Mouse (Mus musculus) embryonic fibroblast, embryonic 13.5 days (primary cell): ENCODE measurements at regions not wholly inside any gene's neighbourhood (a gene's known extent, or its start where the extent isn't known, plus 50 kb on each side); places are given as distances from the start of the nearest gene placed in this dataset.
"Not testable (repeated sequence)": the region's sequence is repeated elsewhere in the genome, so short reads cannot be mapped to it uniquely, and the experiment has no call there.

ENCODE experiments used
- H3K27ac ChIP-seq: 2 replicates; pipeline ENCODE4 v1.5.1; 2012; ENCODE audit warnings: low read length, control low read depth, inconsistent platforms; ENCODE audit not compliant: insufficient read depth
- H3K4me1 ChIP-seq: 2 replicates; pipeline ENCODE4 v1.6.1; 2011; ENCODE audit warnings: low read length; ENCODE audit not compliant: control insufficient read depth, insufficient read depth
- H3K4me3 ChIP-seq: 2 replicates; pipeline ENCODE4 v1.5.1; 2011; ENCODE audit warnings: mild to moderate bottlenecking, control low read depth, low read length; ENCODE audit not compliant: insufficient read depth
- CTCF ChIP-seq: IDR thresholded peaks from 2 replicates; pipeline ENCODE4 v1.5.1; 2011; ENCODE audit warnings: mild to moderate bottlenecking, control low read depth, low read length, moderate library complexity, borderline replicate concordance; ENCODE audit not compliant: insufficient read depth
- POLR2A ChIP-seq: IDR thresholded peaks from 2 replicates; pipeline ENCODE4 v1.6.1; 2011; ENCODE audit warnings: low read depth, mild to moderate bottlenecking, control low read depth, low read length, moderate library complexity

GRCm38 (mm10) chr8:115995320-115995719 is 287.7 kb upstream of the Maf start:
- Histone ChIP-seq H3K4me1 (no peaks in the 10 kb centered on the region), H3K4me3 (no peak overlapping the region), H3K27ac (no peak overlapping the region)
- TF ChIP-seq CTCF (no peak), POLR2A (no peak)

- no peak for TF ChIP-seq CTCF
- no peak for TF ChIP-seq POLR2A
- Histone ChIP-seq H3K4me3 (no peak overlapping the region), H3K27ac (no peak overlapping the region), H3K4me1 (no peaks in the 10 kb centered on the region)
Observed at GRCm38 (mm10) chr8:115991989-115992388, 284.4 kb upstream of the Maf start.

- TF ChIP-seq CTCF (no peak), POLR2A (no peak)
- H3K27ac ChIP-seq, result no peak overlapping the region
Observed at GRCm38 (mm10) chr8:115983397-115983796, 275.8 kb upstream of the Maf start.

GRCm38 (mm10) chr8:115982326-115982725 is 274.7 kb upstream of the Maf start:
- Histone ChIP-seq H3K27ac (no peak overlapping the region), H3K4me3 (no peak overlapping the region), H3K4me1 (no peaks in the 10 kb centered on the region)
- TF ChIP-seq POLR2A (no peak), CTCF (no peak)

More at GRCm38 (mm10) chr8:115983397-115983796, 275.8 kb upstream of the Maf start:
- no peak overlapping the region for H3K4me3 ChIP-seq
- H3K4me1 ChIP-seq, result no peaks in the 10 kb centered on the region

GRCm38 (mm10) chr8:115981426-115981825 is 273.8 kb upstream of the Maf start:
- no peak overlapping the region for H3K27ac ChIP-seq
- no peaks in the 10 kb centered on the region for H3K4me1 ChIP-seq
- no peak overlapping the region for H3K4me3 ChIP-seq
- TF ChIP-seq CTCF (no peak), POLR2A (no peak)

GRCm38 (mm10) chr8:115980616-115981015 is 273.0 kb upstream of the Maf start:
- TF ChIP-seq CTCF (no peak), POLR2A (no peak)
- H3K27ac ChIP-seq, result no peak overlapping the region
- H3K4me1 ChIP-seq, result no peaks in the 10 kb centered on the region
- no peak overlapping the region for H3K4me3 ChIP-seq

GRCm38 (mm10) chr8:115977152-115977551 is 269.6 kb upstream of the Maf start:
- H3K4me3 ChIP-seq, result no peak overlapping the region
- TF ChIP-seq POLR2A (no peak), CTCF (no peak)
- no peaks in the 10 kb centered on the region for H3K4me1 ChIP-seq
- H3K27ac ChIP-seq, result no peak overlapping the region

- H3K4me3 ChIP-seq, result no peak overlapping the region
Observed at GRCm38 (mm10) chr8:115974706-115975105, 267.1 kb upstream of the Maf start.

GRCm38 (mm10) chr8:115971351-115971750 is 263.8 kb upstream of the Maf start:
- H3K4me1 ChIP-seq, H3K4me3 ChIP-seq: not testable (repeated sequence)

More at GRCm38 (mm10) chr8:115974706-115975105, 267.1 kb upstream of the Maf start:
- Histone ChIP-seq H3K4me1 (no peaks in the 10 kb centered on the region), H3K27ac (no peak overlapping the region)
- no peak for TF ChIP-seq POLR2A

GRCm38 (mm10) chr8:115968121-115968520 is 260.5 kb upstream of the Maf start:
- no peak overlapping the region for H3K27ac ChIP-seq
- no peak for TF ChIP-seq CTCF
- no peak for TF ChIP-seq POLR2A
- H3K4me1 ChIP-seq, result no peaks in the 10 kb centered on the region
- H3K4me3 ChIP-seq, result no peak overlapping the region

More at GRCm38 (mm10) chr8:115971351-115971750, 263.8 kb upstream of the Maf start:
- H3K27ac ChIP-seq, result not testable (repeated sequence)

- Histone ChIP-seq H3K27ac (no peak overlapping the region), H3K4me1 (no peaks in the 10 kb centered on the region), H3K4me3 (no peak overlapping the region)
- no peak for TF ChIP-seq POLR2A
- no peak for TF ChIP-seq CTCF
Observed at GRCm38 (mm10) chr8:115965981-115966380, 258.4 kb upstream of the Maf start.
